Mouse (Mus musculus) ZHBTc4 (cell line): Measurements from ENCODE around the gene Dupd1.

ENCODE experiments used
- DNase-seq: peaks from one replicate; pipeline ENCODE4 v3.0.0-alpha.2; 2011; ENCODE audit warnings: low read depth, low spot score

The Dupd1 gene

DNA sequence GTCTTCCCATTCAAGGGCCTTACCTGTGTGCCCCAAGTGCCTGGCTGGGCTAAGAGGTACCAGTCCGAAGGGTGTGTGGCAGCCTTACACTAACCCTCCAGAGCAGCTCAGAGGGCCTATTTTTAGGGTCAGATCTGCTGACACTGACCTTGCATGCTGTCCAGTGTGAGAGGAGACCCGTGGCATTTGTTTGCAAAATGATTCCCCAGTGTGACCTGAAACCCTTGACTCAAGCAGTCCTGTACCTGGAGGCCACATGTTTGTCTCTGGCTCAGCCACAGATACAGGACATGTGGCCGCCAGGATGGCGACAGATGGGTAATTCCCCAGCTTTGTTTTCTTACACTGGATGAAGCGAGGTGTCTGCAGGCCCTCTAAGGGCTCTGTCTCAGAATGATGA lies at the start of gene Dupd1:
Gene Dupd1, minus strand, starts transcription at position 91 of the 400 bp plus-strand sequence.
- no peak for DNase-seq

DNA sequence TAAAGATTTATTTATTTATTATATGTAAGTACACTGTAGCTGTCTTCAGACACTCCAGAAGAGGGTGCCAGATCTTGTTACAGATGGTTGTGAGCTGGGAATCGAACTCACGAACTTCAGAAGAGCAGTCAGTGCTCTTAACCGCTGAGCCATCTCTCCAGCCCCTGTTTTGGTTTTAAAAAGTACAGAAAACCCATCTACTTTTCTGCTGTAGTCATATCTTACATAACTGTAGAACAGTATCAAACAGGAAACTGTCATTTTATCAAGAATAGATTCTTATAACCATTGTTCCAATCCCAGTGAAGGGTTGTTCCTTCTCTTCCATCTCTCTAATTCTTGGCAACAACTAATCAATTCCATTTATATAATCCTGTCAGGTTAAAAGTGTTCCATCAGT lies 49.4 kb upstream of the Dupd1 start:
- no peak for DNase-seq

DNA sequence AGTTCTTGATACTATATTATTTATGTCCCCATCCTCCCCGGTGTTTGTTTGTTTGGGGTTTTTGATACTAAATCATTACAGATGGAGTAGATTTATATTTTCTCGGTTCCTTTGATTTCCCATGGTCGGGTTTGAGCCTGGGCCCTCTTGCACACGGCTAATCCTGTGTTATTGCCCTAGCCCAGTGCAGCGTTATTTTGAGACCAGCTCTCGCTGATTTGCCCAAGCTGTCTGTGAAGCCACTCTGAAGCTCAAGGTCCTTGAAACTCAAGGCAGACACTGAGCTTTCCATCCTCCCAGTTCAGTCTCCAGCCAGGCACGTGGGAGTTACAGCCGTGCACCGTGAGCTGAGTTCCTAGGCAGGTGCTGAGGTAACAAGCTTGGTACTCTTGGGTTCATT lies 47.2 kb upstream of the Dupd1 start:
- no peak for DNase-seq

DNA sequence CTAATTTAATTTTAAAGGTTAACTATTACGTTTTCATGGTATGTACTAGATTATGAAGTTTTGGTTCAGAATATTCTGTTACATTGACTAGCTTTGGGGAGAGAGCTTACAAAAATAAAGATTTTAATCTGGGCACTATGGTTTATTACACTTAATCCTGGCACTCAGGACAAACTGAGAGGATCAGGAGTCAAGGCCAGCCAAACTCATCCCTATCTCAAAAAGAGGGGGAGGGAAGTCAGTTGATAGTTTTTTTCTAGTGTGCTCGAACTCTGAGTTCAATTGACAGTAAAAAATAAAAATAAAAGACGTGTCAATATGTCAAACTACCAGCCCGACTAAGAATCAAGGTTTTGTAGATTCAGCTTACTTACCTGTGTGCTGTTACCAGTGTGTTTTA lies 39.0 kb upstream of the Dupd1 start:
- DNase-seq = no peak

DNA sequence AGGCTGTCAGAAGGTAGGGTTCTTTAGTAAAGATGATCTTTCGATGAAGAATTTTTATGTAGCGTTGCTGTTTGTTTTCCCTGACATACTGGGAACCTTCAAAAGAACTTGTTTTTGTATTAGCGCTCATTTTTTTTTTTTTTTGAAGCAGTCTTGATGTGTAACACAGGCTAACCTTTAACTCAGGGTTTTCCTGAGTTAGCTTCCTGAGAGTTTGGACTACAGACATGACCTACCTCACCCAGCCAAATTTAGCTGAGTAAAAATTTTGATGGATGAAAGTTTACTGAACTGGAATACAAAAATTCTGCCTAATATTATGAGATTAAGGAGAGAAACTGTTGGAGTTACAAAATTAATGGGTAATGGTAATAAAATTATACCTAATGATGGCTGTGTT lies 38.0 kb upstream of the Dupd1 start:
- DNase-seq = no peak

DNA sequence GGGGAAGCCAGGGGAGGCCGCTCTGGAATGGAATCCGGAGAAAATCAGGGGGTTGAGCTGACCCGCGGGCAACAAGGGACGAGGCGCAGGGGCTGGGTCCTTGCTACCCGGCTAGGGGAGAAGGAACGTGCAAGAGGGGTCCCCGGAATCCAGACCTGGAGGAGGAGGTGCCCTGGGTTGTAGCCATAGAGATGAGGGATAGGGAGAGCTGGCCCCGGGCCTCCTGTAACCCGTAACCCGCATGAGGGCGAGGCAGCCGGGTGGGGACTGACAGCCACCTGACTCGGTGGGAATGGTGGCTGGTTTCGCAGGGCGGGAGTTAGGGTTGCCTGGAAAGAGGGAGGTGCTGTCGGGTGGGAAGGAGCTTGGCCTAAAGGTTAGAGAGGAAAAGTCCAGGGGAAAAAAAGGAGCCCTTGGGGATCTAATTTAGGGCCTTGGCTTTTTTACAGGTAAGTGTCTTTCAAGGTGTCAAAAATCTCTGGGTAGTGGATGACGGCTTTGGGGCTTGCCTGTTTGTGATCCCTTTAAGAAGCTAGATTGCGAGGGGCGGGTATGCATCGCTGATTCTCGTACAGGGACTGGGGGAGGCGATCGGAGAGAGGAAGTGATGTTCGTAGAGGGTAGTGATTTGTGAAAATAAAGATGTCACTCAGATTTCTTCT lies 36.6 kb upstream of the Dupd1 start, which contains the start of gene Dusp13:
Gene Dusp13, minus strand, starts transcription at position 301 of the 662 bp plus-strand sequence.
- peak; percentile 82 for DNase-seq

DNA sequence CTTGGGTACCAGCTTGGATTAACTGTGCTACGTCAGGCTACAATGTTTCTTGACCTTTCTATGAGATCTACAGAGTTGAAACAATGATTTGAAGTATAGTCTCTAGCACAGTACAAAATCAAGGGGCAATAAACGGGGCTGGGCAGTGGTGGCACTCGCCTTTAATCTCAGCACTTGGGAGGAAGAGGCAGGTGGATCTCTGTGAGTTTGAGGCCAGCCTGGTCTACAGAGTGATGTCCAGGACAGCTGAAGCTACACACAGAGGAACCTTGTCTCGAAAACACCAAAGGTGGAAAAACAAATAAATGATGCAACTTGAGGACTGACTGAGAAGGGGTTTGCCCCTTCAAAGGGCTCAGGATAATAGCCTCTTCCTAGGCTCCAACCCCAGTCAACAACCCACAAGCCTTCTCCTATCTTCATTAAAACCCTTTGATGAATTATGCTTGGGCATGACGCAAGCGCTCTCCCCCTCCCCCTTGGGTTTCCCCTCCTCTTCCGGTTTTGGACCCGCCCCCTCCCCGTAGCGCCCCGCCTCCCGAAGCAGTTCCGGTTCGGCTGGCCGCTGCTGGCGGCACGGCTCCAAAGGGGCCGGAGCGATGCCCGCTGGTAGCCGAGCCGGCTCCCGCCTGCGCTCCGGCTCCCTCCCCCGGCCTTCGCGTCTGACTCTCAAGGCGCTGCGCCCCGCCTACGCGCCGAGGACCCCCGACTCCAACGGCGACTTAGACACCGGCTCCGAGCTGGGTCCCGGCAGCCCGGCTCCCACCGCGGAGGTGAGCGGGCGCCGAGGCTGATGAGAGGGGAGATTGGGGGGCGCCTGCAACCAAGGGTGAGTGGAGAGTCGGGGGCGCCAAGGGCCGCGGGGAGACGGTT lies 35.9 kb upstream of the Dupd1 start, which contains the start of gene Samd8:
Gene Samd8, plus strand, starts transcription at position 524 of the 873 bp plus-strand sequence.
- peak; percentile 90 for DNase-seq

DNA sequence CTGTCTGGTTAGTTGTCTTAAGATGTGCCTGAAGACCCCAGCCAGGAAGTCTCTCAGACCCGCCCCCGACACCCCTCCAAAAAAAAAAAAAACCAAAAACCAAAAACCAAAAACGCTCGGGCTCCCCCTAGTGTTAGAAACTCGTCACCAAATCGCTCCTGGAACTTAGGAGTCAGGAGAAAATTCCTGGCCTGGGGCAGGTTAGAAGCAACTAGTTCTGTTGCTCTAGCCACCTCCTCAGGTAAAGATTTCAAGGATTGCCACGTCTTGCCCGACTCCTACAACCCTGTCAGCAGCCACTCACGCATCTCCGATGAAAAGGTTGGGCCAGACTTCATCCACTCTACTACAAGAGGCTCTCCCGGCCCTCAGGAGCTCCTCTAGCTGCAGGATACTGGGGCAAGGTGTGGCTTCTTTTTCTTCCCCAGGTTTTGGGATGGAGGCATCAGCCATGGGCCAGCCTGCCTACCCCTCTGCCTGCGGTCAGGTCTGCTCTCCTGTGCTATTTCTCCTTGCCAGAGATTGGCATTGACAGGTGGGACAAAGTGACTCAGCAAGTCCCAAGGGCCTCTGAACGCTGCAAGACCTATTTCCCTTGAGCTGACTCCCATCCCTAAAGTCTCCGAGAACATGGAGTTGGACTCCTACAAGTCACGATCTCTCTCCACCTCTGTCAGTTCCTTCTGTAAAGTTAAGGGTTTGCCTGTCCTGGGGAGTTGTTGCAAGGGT lies 33.9 kb upstream of the Dupd1 start:
- peak; percentile 68 for DNase-seq

DNA sequence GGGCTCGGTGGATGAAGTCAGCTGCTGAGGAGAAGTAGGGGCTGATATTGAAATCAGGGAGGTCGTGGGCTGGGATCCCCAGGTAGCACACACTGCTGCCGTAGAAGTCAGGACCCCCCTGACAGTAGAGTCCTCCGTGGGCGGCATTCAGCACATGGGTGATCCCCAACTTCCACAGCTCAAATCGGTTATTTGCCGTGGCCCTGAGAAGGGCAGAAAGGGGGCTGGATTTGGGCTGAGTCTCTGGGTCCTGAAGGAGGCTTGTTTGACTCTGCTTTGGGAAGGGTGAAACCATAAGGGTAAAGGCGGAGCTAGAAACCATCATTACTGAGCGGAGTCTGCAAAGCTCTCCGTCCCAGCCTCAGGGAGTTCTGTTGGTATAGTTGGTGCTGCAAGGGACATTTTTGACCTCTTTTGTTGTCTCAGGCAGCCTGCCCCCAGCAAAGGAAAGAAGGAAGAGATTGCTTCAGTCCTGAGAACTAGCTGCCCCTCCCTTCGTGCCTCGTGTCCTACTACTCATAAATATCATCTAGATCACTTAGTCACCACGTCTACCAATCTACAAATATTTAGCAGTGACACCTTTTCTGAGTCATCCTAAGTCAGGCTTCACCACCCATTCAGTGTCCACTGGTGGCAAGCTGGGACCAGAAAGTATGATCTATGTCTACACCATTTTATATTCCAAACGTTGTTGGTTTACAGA lies 33.2 kb upstream of the Dupd1 start:
- DNase-seq = no peak

DNA sequence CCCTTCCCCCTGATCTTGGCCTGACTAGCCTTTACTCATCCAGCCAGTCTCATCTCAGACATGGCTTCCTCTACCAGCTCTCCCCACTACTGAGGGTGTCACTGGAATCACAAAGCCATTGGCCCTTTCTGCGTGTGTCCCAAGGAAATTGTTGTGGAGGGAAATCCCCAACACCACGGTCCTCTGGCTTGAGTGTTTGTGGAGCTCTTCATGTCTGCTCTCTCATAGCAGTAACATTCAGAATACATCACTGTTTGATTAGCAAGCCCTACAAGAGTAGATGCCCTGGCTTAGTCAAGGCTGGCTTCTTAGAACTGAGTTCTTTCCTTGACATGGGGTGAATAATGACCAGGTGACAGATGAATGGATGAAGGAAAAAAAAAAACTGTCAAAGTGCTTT lies 32.5 kb upstream of the Dupd1 start:
- DNase-seq = no peak

DNA sequence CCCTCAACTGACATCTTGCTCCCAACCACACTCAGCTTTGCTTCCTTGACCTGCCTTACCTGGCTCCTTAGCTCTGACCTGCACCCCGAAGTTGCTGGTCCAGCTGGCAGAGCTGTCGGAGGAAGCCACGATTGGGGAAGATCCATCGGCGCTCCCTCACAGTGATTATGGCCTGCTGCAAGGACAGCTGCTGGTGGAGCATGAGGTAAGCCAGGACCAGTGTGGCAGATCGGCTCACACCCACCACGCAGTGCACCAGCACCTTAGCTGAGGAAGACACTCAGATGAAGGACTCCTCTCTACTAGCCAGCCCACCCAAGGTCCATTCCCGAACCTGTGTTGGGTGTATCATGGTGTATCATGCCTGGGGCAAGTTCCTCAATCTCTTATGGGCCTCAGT lies 31.9 kb upstream of the Dupd1 start:
- no peak for DNase-seq

DNA sequence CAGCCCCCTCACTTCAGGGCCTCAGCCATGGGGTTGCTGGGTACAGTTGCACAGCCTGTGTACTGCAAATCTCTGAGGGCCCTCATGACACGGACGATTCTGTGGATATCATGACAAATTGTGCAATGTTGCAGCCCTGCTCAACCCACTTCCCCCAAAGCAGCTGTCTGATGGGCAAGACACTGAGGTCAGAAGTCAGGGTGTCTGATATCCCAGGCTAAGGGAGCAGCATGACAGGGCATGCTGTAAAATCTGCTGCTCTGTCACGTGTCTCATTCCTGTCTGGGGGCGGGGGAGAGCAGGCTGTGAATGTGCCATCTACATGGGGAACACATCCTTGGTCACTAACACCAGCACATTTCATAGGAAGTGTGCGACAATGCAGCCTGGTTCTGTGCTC lies 30.8 kb upstream of the Dupd1 start:
- DNase-seq = no peak

DNA sequence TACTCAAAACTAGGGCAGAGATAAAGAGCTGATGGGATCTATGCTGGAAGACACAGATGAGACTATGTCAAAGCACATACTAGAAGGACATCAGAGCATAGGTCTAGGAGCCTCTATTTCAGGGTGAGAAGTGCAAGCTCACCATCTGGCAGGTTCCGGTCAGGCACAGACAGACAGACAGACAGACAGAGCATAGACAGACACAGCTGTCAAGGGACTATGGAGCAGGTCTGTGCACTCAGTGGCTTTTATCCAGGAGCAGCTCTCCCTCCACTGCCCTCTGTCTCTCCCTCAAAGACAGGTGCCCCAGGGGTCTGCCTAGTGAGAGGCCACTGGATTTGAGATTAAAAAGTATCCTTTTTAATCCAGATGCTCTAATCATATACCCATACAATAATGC lies 29.8 kb upstream of the Dupd1 start:
- DNase-seq = no peak

DNA sequence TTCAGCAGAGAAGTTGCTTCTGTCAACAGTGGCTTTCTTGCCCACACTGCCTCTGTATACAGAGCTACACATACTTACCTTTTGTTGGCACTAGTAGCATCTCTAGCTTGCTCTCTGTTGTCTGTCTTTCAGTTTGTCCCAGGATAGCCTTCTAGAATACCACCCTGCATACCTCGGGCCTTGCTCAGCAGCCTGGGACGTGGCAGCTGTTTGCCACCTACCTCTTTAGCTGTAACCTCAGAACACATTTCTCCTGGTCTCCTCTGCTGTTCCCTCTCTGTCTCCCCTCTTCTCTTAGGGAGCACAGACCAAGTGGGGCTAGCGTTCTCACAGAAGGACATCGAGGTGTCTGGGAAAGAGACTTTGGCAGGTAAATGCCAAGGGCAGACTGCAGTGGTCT lies 28.1 kb upstream of the Dupd1 start:
- DNase-seq = no peak

DNA sequence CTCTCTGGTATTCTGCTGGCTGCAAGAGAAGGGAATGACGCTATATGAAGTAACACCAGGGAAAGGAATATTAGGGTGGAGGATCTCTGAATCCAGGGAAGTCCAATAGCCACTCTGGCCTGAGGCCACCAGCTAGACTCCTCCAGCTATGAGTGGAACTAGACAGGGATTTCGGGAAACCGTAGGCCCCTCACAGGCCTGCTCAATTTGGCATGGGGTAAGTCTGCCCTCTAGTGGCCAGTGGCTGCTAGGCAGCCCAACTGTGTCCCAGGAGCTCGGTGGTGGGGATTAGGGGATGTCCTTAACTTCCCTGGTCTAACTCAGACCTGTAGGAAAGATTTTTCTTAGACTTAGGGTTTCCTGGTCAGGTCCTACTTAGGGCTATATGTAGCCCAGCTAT lies 27.4 kb upstream of the Dupd1 start:
- DNase-seq = peak; percentile 87

DNA sequence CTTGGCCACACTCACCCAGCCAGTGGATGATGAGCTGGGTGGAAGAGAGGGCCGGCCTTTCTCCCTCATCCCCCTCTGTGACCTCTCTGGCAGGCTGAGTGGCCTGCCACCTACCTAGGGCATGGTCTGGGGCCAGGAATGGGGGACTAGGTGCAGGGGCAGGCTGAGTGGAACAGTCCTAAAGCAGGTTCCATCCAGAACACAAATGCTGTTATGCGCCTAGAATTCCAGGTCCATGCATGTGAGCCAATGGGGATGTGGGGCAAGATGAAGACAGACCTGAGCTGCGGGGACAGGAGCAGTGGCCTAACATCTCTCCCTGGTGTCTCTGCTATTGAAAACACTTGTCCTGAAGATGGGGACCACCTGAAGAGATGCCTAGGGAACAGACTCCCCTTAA lies 26.9 kb upstream of the Dupd1 start:
- no peak for DNase-seq

DNA sequence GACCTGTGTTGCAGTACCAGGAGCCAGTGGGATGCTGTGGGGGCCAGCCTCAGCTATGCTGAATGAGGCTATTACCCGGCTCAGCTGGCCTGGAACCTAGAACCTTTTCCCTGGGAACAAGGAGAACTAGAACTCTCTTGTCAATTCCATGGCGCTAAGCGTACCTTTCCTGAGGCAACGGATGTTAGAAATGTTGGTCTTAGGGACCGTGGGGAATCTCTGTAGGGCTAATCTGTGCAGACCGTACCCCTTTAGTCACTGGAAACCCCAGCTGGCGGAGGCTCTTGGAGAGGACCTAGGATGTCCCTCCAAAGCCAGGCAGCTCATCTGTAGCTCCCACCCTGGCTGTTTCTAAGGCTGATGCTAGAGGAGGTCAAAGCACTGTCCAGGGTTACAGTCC lies 26.0 kb upstream of the Dupd1 start:
- DNase-seq = no peak

DNA sequence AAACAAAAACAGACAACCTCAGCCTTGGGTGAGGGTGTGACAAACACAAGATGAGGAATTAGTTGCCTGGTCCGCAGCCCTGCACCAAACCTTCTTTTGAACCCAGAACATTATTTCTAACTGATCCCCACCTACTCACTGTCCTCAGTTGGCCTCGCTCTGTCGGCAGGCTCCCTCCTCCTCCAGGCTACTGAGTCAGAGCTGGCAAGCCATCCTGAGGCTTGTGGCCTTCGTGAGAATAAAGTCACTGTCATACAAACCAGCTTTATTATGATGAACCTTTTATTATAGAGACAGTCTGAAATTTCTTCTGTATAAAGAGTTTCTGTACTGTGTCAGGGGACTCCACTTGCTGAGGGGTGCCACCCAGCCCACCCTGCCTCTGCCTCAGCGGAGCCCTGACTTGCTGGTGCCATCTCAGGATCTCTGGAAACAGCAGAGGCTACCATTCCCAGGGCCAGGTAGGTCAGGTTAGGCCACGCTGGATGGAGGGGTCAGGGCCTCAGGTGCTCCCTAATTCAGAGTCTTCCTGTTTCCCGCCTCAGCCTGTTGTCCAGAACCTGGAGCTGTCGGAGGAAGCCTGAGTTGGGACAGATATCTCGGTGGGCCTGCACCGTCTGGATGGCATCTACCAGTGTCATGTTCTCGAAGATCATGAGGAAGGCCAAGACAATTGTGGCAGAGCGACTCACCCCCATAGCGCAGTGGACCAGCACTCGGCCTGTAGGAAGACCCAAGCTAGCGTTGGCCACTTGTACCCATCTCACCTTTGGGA lies 18.9 kb upstream of the Dupd1 start:
- no peak for DNase-seq

DNA sequence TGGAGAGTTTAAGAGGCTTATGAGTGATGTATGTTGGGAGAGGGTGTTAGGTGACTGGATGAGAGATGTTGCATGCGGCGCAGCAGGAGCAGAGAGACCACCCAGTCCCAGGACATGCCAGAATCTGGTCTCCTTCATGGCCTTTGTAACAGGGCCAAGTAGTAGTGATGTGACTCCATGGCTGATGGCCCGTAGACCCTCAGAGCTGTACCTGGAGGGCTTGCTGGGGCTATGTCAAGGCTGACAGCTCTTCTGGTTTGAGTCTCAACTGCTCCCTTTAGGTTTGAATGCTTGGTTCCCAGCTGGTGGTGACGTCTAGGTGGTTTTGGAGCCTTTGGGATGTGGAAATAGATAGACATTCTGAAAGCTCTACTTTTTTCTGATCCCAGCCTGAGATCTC lies 15.6 kb upstream of the Dupd1 start:
- no peak for DNase-seq

DNA sequence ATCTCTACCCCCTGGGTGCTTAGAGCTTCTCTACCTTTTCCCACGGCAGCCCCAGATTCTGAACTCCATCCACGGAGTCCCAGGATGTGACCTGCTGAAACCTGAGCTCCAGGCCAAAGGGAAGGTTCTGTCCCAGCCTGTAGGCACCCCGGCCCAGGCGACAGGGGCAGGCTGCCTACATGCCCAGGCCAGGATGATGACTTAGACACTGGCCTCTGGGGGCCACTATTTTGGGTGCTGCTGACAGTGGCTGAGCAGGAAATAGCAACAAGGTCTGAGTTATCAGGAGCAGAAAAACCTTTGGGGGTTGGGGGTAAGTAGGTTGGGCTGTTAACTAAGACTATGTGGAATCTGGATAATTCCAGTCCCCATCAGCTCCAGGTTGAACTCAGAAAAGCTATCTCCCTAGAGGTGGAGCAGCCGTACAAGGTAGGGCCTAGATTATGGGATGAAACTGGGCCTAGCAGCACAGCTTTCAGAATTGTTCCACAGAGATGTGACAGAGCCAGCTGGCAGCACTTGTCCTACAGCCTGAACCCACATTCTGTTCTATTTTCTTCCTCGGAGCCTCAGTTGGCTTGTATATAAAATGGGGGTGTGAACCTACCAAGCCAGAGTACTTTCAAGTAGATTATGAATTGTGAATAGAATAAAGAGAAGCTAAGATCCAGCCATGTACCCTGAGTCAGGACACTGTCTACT lies 14.8 kb upstream of the Dupd1 start:
- no peak for DNase-seq
